Mouse (Mus musculus) kidney, adult 2 months (tissue): ENCODE measurements at regions not wholly inside any gene's neighbourhood (a gene's known extent, or its start where the extent isn't known, plus 50 kb on each side); places are given as distances from the start of the nearest gene placed in this dataset.

Source experiments
- CTCF ChIP-seq: fragments of 200-500 bp; conservative IDR thresholded peaks from 2 replicates; pipeline ENCODE4 v1.5.1; 2011; ENCODE audit warnings: low read depth, mild to moderate bottlenecking, control low read depth, low read length, moderate library complexity, mixed read lengths; ENCODE audit not compliant: insufficient read depth, insufficient read length
- POLR2A ChIP-seq: fragments of 200-500 bp; IDR thresholded peaks from one replicate; pipeline ENCODE4 v1.6.1; 2011; ENCODE audit warnings: low read depth, low read length, control low read depth

DNA sequence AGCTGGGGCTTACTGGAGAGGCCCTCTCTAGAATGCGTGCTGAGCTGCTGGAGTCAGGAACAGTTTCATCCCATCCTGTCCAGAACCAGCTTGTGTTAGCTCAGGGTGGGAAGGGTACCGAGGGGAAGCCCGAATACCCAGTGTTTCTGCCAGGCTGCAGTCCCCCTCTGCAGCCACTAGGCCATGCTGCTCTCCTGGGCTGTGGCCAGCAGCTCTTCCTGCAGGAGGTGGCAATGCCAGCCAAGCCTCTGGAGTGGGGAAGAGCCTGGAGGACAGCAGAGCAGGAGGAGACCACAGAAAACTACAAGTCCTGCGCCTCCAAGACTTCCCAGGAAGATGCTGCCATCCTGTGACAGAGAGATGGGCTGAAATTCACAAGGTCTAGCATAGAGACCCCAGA, 167.9 kb downstream of the Cyp26b1 start:
- TF ChIP-seq CTCF = peak; percentile 63
- TF ChIP-seq POLR2A = no peak
